Mouse (Mus musculus) frontal cortex, adult 2 months (tissue): ENCODE data around the gene Krtap3-3. TPM values are rescaled to one million over a fixed set of nuclear protein-coding genes. Genes with fewer than 3 reads are reported as not detected.
"Not testable (repeated sequence)": the region's sequence is repeated elsewhere in the genome, so short reads cannot be mapped to it uniquely, and the experiment has no call there.

Experiments
- DNase-seq, 2 experiments: peaks; one replicate each; pipeline ENCODE4 v3.0.0; 2022; ENCODE audit warnings: low spot score in 1 of 2; ENCODE audit errors: extremely low spot score in 1 of 2
- polyA plus RNA-seq: library from polyadenylated mRNA; depleted of rRNA; stranded (reverse); fragments of >200 nt; gene quantifications from 2 replicates; pipeline ENCODE4 v1.2.3, GENCODE M21; 2012; rRNA removed

Krtap3-3 gene
- polyA plus RNA-seq, result not detected in 2 replicates

DNA sequence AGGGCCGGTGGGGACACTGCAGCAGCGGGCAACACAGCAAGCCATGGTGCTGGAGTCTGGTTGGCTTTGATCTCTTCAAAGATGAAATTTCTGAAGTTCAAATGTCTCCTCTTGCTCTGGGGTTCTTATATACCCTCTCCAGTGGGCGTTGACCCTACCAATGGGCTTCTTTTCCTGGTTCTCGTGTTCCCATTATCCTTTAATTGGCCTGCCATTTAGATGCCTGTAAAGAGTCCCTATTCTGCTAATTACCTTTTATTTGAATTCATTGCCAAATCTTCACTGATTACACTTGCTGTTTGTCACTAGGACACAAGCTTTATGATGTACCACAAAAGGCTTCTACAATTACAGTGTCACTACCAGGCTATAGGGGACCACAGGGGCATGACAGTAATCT lies at the start of gene Krtap3-3:
Gene Krtap3-3 (minus strand): TSS at position 101 of the 400 bp plus-strand sequence.
- no peak for DNase-seq

DNA sequence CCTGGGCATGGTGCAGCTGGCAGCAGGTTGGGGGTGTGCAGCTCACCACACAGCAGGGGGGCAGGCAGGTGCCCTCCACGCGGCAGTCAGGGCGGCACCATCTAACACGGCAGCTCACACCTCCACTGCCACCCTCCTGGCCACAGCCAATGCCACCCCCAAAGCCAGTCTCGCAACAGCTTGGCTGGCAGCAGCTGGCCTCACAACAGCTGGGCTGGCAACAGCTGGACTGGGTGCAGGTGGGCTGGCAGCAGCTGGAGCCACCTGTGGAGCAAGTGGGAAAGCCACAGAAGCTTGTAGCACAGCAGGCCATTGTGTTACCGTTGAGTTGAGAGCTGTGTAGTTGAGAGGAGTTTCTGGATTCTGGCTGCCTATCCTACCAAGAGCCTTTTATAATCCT lies 47.1 kb upstream of the Krtap3-3 start, which contains the start of gene Krtap9-3:
Gene Krtap9-3 (minus strand): TSS at position 364 of the 400 bp plus-strand sequence.
- DNase-seq, result not testable (repeated sequence)

DNA sequence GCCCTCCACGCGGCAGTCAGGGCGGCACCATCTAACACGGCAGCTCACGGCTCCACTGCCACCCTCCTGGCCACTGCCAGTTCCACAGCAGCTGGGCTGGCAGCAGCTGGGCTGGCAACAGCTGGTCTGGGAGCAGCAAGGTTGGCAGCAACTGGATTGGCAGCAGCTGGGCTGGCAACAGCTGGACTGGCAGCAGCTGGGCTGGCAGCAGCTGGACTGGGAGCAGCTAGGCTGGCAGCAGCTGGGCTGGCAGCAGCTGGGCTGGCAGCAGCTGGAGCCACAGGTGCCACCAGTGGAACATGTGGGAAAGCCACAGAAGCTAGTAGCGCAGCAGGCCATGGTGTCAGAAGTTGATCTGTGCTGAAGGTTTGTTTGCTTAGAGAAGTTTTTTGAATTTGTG lies 40.3 kb upstream of the Krtap3-3 start, which contains the start of gene Krtap1-3:
Gene Krtap1-3 (minus strand): TSS at position 359 of the 400 bp plus-strand sequence.
- no peak for DNase-seq

DNA sequence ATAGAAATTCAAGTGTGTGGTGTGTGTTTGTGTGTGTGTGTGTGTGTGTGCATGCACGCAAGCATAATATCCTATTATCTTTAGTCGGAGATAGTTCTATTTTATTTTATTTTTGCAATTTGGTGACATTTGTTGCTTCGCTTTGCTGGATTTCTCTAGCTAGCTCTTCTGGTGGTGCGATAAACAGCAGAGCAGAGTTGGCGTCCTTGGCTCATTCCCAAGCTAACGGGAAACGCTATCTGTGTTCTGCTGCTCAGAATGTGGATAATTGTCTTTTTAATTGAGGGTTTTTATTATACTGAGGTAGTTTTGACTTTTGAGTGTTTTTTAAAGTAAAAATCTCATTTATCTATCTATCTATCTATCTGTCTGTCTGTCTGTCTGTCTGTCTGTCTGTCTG lies 34.4 kb upstream of the Krtap3-3 start:
- DNase-seq, result peak in 1 of 2 experiments; percentile 42

DNA sequence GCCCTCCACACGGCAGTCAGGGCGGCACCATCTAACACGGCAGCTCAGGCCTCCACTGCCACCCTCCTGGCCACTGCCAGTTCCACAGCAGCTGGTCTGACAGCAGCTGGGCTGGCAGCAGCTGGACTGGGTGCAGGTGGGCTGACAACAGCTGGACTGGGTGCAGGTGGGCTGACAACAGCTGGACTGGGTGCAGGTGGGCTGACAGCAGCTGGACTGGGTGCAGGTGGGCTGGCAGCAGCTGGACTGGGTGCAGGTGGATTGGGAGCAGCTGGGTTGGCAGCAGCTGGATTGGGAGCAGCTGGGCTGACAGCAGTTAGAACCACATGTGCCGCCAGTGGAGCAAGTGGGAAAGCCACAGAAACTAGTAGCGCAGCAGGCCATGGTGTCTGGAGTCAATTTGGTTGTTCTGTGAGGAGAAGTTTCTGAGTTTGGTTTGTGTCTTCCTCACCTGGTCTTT lies 32.6 kb upstream of the Krtap3-3 start, which contains the start of gene Krtap1-4:
Gene Krtap1-4 (minus strand): TSS at position 410 of the 460 bp plus-strand sequence.
- no peak for DNase-seq

DNA sequence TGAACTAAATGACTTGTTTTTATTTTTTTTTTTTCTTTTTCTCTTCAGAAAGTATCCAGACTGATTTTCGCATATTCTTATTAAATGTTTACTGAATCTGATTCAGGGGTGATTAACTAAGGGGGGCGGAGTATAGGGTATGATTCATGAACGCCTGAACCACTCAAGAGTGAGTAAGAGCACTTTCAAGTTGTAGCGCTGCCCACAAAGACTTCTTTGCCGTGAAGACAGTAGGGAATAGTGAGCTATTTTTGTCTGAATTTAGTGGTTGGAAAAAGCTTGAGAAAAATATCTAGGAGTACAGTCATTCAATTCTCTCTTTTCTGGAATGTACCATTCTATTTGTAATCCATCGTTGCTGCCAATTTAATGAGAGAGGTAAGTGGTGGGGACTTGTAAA lies 30.9 kb upstream of the Krtap3-3 start:
- DNase-seq, result peak in 1 of 2 experiments; percentile 51

DNA sequence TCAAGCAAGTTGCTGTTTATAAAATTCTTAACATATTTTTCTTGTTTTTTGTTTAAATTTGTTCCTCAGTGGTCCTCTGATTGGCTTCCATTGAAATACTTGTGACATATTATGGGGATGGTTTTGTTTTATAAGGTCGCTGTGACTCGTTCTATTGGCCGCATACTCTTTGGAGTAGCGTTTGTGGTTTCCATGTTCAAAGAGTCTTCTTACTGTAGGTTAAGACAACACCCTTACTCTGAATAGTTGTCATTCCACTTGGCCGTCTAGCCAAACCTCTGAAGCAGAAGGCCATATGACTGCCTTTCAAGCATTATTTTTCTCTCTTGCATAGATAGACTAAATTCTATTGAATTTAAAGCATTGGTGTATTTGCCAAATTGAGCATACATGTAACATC lies 30.4 kb upstream of the Krtap3-3 start:
- no peak for DNase-seq

DNA sequence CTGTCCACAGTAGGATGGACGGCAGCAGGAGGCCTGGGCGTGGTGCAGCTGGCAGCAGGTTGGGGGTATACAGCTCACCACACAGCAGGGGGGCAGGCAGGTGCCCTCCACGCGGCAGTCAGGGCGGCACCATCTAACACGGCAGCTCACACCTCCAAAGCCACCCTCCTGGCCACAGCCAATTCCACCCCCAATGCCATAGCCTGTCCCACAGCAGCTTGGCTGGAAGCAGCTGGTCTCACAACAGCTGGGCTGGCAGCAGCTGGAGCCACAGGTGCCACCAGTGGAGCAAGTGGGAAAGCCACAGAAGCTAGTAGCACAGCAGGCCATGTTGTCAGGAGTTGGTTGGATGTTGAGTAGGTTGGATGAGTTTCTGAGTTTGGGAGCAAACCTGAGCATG lies 30.0 kb upstream of the Krtap3-3 start, which contains the start of gene Krtap1-5:
Gene Krtap1-5 (minus strand): TSS at position 381 of the 400 bp plus-strand sequence.
- DNase-seq, result no peak

DNA sequence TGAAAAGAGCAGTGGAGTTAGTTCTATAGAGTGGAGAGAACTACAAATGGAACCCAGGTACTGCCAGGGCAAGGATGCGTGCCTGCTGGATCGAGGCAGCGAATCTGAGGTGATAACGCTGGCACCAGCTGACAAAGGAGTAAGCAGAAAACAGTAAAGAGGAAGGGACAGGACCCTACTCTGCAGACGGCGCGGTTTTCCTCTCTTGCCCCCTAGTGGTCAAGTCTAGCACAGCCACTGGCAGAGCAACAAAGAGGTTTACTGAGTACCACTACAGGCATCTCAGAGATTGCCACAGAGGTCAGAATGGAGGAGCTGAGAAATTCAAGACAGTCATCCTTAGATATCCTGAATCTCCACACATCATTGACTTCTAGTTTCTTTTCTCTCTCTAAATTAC lies 23.4 kb upstream of the Krtap3-3 start:
- peak in 1 of 2 experiments; percentile 82 for DNase-seq

DNA sequence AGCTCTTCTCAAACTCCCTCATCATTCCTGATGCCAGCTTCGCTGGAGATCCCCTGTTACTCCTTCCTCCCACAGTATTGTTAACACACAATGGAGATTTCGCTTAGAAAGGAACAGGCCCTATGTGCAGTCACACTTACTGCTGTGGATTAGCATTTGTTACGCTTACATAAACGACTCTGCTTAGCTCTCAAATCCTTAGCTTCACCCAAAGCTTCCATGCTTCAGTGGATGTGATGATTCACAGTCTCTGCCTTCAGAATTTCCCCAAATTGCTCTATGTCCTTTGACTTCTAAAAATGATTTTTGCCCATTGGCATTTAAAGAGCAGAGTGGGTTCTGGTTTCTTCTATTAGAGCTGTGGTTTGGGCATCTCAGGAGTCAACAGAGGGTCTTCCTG lies 22.5 kb upstream of the Krtap3-3 start:
- DNase-seq, result peak in 1 of 2 experiments; percentile 44

DNA sequence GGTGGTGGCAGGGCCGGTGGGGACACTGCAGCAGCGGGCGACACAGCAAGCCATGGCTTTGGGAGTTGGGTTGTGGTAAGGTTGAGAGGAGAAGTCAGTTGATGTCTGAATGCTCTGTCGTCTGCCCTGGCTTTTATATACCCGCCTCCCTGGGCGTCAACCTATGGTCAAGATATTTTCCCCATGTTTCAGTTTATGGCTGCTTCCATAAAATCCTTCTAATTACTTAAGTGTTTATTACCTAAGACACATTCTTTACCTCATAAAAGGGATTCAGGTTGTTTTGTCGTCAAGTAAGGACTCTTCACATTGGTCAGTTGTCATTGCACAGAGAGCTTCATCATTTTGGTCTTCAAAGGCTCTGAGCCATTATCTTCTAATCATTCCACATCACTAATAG lies 15.9 kb upstream of the Krtap3-3 start, which contains the start of gene Krtap3-1:
Gene Krtap3-1 (minus strand): TSS at position 101 of the 400 bp plus-strand sequence.
- DNase-seq, result no peak

DNA sequence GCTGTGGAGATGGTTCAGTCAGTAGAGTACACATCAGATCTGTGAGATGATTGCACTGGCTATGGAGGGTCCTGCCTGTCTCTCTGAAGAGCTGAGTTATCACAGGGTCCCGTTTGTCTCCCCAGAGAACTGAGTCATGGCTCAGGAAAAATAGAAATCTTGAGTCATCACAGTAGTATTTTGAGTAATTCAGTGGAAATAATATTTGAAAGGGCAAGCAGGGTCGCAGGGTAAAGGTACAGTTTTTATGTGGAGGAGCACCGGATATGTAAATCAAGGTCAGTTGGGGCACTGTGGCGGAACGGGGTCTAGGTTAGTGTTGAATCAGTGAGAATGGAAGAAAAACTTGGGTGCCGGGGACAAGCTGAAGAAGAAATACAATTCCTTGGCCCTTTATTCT lies 11.9 kb upstream of the Krtap3-3 start:
- DNase-seq, result no peak

DNA sequence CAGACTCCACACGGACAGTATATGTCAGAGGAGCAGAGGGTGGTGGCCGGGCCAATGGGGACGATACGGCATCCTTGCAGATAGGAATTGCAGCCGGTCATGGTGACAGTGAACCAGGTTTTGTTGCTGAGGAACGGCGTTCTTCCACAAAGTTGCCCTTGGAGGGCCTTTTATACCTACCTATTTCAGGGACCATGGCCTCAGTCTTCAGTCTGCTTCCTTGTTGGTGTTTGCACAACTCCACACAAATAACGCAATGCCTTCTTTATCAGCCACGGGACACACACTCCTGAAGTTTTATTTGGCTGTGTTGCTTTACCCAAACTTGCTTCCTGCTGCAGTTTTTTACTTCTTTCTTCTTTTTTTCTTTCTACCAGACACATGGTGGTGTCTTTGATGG lies 8.7 kb upstream of the Krtap3-3 start, which contains the start of gene Gm11939:
Gene Gm11939 (minus strand): TSS at position 101 of the 400 bp plus-strand sequence.
- no peak for DNase-seq

DNA sequence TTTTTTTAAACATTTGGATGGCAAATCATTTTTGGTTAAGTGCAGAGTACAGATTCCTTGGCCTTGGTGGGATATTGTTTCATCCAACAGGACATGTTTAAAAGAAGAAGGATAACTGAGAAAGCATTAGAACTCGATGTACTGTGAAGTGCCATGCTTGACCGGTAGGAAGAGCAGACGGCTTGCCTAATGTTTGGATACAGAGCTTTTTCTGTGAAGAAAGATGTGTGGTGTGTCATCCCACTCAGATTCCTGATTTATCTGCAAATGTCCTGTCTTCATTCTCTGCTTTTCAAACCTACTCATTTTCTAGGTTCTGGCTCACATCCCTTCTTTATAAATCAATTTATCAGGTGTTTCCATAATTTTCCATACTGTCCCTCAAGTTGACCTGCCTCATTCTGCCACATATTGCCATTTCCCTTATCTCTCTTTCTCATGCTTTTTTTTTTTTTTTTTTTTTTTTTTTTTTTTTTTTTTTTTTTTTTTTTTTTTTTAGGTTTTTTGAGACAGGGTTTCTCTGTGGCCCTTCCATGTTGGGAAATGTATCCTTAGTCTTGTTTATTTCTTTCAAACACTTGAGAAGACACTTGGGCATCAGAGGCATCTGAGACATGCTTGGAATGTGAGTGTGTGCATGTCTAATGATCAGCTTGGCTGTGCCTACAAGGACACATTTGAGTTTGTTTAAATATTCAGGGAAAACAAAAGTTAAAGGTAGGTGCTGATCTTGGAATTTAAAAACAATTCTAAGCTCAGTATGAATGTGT lies 7.5 kb upstream of the Krtap3-3 start:
- no peak for DNase-seq

DNA sequence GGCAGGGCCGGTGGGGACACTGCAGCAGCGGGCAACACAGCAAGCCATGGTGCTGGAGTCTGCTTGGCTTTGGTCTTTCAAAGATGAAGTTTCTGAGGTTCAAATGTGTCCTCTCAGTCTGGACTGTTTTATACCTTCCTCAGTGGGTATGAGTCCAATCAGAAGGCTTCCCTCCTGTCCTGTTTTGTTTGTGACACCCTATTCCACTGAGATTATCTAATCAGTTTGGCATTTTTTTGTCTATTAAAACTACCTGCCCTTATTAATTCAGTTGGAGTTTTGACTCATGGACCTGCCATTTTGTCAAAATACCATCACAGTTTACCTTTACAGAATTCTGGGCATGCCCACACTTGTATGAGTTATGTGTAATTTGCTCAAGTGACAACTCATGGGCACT lies 6.1 kb upstream of the Krtap3-3 start, which contains the start of gene Krtap3-2:
Gene Krtap3-2 (minus strand): TSS at position 101 of the 400 bp plus-strand sequence.
- no peak for DNase-seq

DNA sequence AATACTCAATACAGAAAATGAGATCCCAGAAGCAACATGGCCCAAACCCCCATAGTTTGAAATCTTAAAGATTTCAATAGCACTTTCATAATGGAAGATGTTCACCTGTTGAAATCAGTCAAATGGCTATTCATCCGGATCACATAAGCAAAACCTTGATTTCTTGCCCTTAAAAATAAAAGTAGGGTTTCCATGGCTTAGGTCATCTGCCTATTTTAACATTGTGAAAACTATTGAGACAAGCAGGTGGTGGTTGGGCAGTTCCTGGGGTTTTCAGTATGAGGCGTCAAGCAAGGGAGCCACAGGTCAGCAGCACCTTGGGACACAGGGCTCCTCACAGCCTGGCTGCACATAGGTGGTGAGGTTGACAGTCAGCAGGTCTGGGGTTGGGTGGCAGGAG lies 5.5 kb upstream of the Krtap3-3 start:
- no peak for DNase-seq

DNA sequence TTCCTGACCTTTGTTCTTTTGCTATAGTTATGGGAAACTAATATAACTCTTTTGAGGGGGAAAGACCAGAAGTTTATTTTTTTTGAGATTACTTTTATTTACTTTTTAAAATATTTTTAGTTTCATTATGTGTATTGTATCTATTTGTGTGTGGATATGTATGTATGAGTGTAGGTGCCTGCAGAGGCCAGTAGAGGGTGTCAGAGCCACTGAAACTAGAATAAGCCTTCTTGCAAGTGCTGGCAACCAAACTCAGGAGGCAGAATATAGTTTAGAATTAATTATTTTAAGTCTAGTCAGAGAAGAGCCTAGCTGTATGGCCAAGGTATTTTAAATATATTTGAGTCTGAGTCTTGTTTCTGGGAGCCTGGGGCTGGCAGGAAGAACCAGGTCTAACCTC lies 2.8 kb downstream of the Krtap3-3 start:
- no peak for DNase-seq

DNA sequence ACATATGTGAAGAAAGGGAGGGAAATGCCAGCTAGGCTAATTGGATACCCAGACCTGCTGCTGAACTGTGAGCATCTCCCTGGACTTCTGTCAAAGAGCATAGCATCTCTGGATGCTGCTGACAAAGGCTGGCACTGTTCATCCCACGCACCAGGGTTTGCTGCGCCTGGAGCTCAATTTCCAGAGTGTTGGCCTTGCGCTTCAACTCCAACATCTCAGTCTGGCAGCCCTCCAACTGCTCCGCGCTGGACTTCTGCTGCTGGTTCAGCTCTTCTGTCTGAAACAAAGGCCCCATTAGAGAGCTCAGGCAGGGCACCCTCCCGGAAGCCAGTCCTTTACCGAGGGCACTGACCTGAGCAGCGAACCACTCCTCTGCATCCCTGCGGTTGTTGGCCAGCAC lies 10.9 kb downstream of the Krtap3-3 start:
- DNase-seq, result peak in 1 of 2 experiments; percentile 59

DNA sequence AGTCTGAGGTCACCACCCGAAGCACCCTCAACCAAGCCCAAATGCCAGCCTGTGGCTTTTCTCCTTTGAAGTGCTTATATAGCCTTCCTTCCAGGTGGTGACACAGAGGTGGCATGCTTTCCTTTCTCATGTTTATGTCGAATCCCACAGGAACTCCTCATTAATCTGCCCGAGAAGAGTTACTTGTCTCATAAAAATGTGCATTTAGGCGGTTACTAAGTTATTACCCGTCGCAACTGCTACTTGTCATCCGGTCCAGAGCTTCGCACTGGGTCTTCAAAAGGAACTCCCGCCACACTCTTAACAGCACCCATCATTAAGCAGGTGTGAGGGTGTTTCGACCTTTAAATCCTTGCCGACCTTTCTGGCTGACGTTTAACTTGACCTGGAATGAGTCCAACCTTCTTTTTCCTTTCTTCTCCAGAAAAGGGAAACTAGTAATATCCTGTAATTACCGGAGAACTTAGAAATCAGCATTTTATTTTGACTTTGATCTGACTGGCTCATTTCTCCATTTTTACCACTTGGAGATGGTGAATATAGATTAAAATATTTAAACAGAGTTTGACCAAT lies 29.3 kb downstream of the Krtap3-3 start, which contains the start of gene Krt39:
Gene Krt39 (minus strand): TSS at position 51 of the 573 bp plus-strand sequence.
- no peak for DNase-seq

DNA sequence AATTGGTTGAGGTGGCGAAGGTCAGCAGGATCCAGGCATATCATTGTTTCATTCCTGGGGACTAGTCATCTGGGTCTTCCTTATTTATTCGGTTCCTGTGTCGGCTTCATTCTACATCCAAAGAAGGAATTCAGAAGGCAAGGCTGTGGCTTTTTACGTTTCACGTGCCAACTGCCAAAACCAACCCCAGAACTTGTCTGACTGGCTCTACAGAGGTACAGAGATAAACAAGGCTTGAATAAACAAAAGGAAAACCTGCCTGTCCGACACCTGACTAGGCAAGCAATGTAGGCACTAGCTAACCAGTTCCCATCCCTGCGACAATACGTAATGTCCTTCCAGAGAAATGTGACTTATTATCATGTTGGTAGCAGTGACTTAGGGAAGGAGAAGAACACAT lies 36.6 kb downstream of the Krtap3-3 start:
- no peak for DNase-seq
